Mouse (Mus musculus) liver, adult 2 months (tissue): ENCODE results near the gene Sulf2. TPM values are rescaled to one million over a fixed set of nuclear protein-coding genes. Genes with fewer than 3 reads are reported as not detected.

Experiments used
- DNase-seq: peaks from one replicate; pipeline ENCODE4 v3.0.0-alpha.2; 2011; ENCODE audit warnings: low read depth, low spot score; ENCODE audit errors: extremely low read depth
- H3K27ac ChIP-seq: fragments of 200-500 bp; replicated peaks from 2 replicates; pipeline ENCODE4 v1.5.1; 2012; ENCODE audit warnings: low read depth, mild to moderate bottlenecking, control low read depth, inconsistent platforms, low read length; ENCODE audit not compliant: insufficient read depth
- H3K27me3 ChIP-seq: fragments of 200-500 bp; 2 replicates; pipeline ENCODE4 v1.6.1; 2012; ENCODE audit warnings: mild to moderate bottlenecking, moderate library complexity, low read length, inconsistent platforms; ENCODE audit not compliant: control insufficient read depth, insufficient read depth
- H3K36me3 ChIP-seq: fragments of 200-500 bp; 2 replicates; pipeline ENCODE4 v1.6.1; 2012; ENCODE audit warnings: low read length, inconsistent platforms; ENCODE audit not compliant: control insufficient read depth, insufficient read depth
- H3K4me1 ChIP-seq: fragments of 200-500 bp; 2 replicates; pipeline ENCODE4 v1.6.1; 2011; ENCODE audit warnings: low read length; ENCODE audit not compliant: control insufficient read depth, insufficient read depth
- H3K4me3 ChIP-seq: fragments of 200-500 bp; 2 replicates; pipeline ENCODE4 v1.5.1; 2011; ENCODE audit warnings: low read depth, mild to moderate bottlenecking, control low read depth, low read length, moderate library complexity; ENCODE audit not compliant: insufficient read depth
- H3K79me2 ChIP-seq: fragments of 200-500 bp; 2 replicates; pipeline ENCODE4 v1.6.1; 2012; ENCODE audit warnings: inconsistent platforms, mild to moderate bottlenecking, low read length, moderate library complexity; ENCODE audit not compliant: control insufficient read depth, insufficient read depth
- H3K9ac ChIP-seq: fragments of 200-500 bp; 2 replicates; pipeline ENCODE4 v1.6.1; 2012; ENCODE audit warnings: low read depth, mild to moderate bottlenecking, control low read depth, inconsistent platforms, low read length
- CTCF ChIP-seq: fragments of 200-500 bp; IDR thresholded peaks from 2 replicates; pipeline ENCODE4 v1.5.1; 2011; ENCODE audit warnings: low read depth, low read length, control low read depth
- POLR2A ChIP-seq: fragments of 200-500 bp; IDR thresholded peaks from 2 replicates; pipeline ENCODE4 v1.6.1; 2011; ENCODE audit warnings: low read length, control low read depth; ENCODE audit not compliant: insufficient read depth; ENCODE audit errors: extremely low read depth
- WGBS: fragments of 180-500 bp; shearing (Covaris S2); methylation state at CpG from one replicate; pipeline ENCODE4 v1.1.7; 2018; 5-methylcytosine and 5-hydroxymethylcytosine counted together
- polyA plus RNA-seq: library from polyadenylated mRNA; depleted of rRNA; stranded (reverse); fragments of >200 nt; gene quantifications from 2 replicates; pipeline ENCODE4 v1.2.3, GENCODE M21; 2012
- total RNA-seq: library from RNA; depleted of rRNA; stranded (reverse); fragments of >200 nt; gene quantifications from 2 replicates; pipeline ENCODE4 v1.2.3, GENCODE M21; 2014

Sulf2 gene
- total and polyA plus RNA-seq, 2 experiments: 7.8 to 16.1 TPM

DNA sequence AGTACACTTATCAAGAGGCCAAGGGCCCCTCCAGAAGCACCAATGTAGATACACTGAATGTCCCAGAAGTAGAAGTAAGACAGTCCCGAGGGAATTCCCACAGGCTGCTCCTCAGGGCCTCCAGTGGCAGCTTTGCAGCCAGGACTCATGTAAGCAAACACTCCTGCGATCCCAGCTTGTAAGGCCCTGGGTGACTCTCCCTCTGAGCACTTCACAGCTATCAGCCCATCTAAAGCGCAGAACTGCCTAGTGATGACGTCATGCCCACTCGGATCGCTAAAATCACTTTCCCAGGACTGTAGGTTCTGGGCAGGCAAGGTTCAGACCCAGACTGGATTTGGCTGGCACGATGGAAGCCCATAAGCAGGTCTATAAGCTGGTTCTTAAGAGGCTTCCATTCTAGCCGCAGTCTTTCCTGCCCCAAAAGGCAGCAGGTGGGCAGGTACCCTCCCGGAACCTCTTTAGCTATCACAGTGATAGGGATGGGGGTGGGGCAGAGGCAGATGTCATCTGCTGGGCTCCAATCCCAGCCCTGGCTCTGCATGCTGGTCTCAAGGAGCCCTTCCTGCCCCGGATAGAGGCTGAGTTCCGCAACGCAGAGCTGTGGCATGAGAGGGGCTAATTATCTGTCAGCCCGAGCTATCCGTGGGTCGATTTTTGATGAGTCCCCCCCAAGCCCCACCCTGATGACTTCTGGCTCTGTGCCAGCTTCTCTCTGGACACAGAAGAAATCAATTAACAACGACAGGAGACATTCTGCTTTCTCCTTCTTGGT is 19.6 kb downstream of the Sulf2 start:
- H3K9ac ChIP-seq: no peak overlapping the region
- H3K79me2 ChIP-seq: no peaks in the 10 kb centered on the region
- H3K4me1 ChIP-seq: no peaks in the 10 kb centered on the region
- H3K27ac ChIP-seq: no peak overlapping the region
- WGBS: 47% methylated on average over 16 of the region's 16 CpGs
- H3K4me3 ChIP-seq: no peak overlapping the region
- TF ChIP-seq POLR2A (no peak), CTCF (no peak)
- no peak for DNase-seq
- no peaks in the 10 kb centered on the region for H3K27me3 ChIP-seq
- no peaks in the 10 kb centered on the region for H3K36me3 ChIP-seq

DNA sequence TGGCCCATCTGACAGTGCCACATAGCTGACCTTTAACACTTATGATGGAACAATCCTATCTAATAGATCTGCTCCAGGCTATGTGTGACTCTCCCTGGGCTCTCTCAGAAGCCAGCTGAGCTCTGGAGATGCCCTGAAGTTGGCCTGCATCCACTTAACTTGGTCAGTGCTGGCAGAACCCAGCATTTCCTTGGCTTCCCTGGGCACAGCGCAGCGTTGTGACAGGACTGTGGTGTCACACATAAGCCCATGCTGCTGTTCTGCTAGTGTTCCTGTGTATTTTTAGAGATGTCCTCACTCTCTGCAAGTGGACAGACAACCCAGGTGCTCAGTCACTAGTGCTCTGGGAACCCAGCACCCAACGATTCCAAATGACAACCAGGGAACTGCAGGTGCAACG is 26.7 kb downstream of the Sulf2 start:
- H3K27ac ChIP-seq: no peak overlapping the region
- WGBS: 91% methylated on average over 4 of the region's 4 CpGs
- DNase-seq: no peak
- TF ChIP-seq CTCF (no peak), POLR2A (no peak)
- H3K79me2 ChIP-seq: no peaks in the 10 kb centered on the region
- peaks cover 11% of the 10 kb centered on the region for H3K4me1 ChIP-seq
- H3K36me3 ChIP-seq: no peaks in the 10 kb centered on the region
- no peak overlapping the region for H3K4me3 ChIP-seq
- H3K27me3 ChIP-seq: no peaks in the 10 kb centered on the region
- H3K9ac ChIP-seq: no peak overlapping the region

DNA sequence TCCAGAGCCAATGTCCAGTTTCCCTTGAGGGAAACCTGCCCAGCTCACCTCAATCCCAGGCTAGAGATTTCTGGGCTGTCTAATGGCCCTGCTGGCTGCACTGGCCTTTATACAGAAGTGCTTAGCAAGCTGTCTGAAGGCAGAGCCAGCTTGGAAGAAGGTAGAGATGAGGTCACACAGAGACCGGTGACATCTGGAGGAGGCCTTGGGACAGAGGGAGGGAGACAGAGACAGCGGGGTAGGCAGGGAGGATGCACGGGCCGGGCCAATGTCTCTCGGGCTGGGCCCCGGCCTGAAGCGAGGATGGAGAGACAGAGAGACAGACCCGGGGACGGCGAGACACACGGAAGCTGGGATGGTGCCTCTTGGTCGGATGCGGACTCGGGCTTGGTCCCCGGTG is 27.4 kb downstream of the Sulf2 start:
- 90% methylated on average over 15 of the region's 15 CpGs for WGBS
- TF ChIP-seq POLR2A (no peak), CTCF (no peak)
- DNase-seq: no peak
- H3K36me3 ChIP-seq: no peaks in the 10 kb centered on the region
- H3K4me1 ChIP-seq: peaks cover 11% of the 10 kb centered on the region
- no peaks in the 10 kb centered on the region for H3K27me3 ChIP-seq
- H3K79me2 ChIP-seq: no peaks in the 10 kb centered on the region
- no peak overlapping the region for H3K9ac ChIP-seq
- no peak overlapping the region for H3K4me3 ChIP-seq
- no peak overlapping the region for H3K27ac ChIP-seq

DNA sequence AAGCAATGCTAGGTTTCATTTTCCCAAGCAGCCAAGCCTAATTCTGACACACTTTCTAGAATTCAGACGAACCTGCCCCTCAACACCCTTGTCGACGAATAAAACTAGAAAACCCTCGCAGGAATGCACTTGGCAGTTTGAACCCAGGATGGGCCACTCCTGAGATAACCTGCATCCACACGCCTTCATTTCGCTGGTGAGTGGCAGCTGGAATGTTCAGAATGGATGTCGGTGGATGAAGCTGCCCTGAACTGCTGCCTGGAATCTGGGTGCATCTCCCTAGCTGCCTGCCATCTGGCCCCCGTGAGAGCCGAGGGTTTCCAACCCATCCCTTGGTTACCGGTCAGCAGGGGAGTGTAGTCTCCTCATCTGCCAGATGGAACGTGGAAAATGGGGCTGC is 29.1 kb downstream of the Sulf2 start:
- no peaks in the 10 kb centered on the region for H3K36me3 ChIP-seq

DNA sequence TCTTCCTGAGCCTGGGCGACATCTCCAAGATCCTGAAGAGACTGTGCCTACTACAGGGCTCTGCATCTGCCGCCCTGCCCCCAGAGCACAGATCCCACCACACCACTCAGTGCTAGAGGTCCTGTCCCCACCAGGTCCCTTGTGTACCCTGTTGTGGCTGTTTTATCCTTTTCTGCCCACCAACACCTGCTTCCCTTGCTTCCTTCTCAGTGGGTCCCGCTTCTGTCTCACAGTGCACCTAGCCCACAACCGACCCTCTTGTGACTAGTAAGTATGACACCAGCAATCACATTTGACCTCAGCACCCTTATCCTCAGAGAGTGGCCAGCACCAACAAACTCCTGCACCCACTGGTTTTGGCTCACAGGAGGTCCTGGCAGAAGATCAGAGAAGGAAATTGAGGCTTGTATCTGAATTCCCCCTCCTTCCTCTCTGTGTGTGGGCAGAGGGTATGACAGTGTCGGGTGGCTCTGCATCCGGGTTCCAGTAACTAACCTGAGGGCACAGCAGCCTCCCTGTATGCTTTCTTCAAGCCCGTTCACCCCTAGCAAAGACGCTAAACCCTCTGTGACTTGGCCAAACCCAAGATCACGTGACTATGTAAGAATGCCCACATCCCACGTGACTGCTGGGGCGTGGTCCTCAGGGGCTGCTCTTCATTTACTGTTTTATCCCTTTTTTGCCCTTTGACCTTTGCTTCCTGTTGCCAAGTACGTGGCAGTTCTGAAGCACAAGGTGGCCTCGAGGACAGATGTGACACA is 29.8 kb downstream of the Sulf2 start:
- WGBS: 33% methylated on average over 13 of the region's 13 CpGs
- no peaks in the 10 kb centered on the region for H3K36me3 ChIP-seq
- H3K9ac ChIP-seq: no peak overlapping the region
- H3K4me1 ChIP-seq: peaks cover 17% of the 10 kb centered on the region
- no peaks in the 10 kb centered on the region for H3K79me2 ChIP-seq
- no peaks in the 10 kb centered on the region for H3K27me3 ChIP-seq
- DNase-seq: peak; percentile 72
- H3K4me3 ChIP-seq: no peak overlapping the region
- TF ChIP-seq CTCF (no peak), POLR2A (no peak)
- H3K27ac ChIP-seq: no peak overlapping the region

More for the DNA sequence above, 29.1 kb downstream of the Sulf2 start:
- no peak overlapping the region for H3K4me3 ChIP-seq
- no peak for DNase-seq
- H3K4me1 ChIP-seq: peaks cover 17% of the 10 kb centered on the region
- H3K9ac ChIP-seq: no peak overlapping the region
- 89% methylated on average over 11 of the region's 11 CpGs for WGBS
- no peaks in the 10 kb centered on the region for H3K27me3 ChIP-seq
- H3K79me2 ChIP-seq: no peaks in the 10 kb centered on the region
- no peak overlapping the region for H3K27ac ChIP-seq
- no peak for TF ChIP-seq POLR2A

DNA sequence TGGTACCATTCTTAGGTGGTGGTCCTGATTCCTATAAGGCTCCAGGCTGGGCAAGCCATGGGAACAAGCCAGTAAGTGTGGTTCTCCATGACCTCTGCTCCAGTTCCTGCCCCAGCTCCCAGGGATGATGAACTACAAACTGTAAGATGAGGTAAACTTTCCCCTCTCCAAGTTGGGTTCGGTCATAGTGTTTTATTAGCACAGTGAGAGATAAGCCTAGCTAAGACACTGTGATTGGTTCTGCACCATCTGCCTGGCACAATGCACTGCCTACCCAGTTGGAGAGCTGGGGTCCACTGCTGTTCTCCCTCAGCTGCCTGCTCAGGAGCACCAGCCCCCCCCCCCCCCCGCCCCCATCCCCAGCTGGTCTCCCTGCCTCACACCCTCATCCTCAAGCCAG is 30.4 kb downstream of the Sulf2 start:
- H3K36me3 ChIP-seq: no peaks in the 10 kb centered on the region
- WGBS: 54% methylated on average over 2 of the region's 2 CpGs
- H3K4me3 ChIP-seq: no peak overlapping the region
- no peak overlapping the region for H3K9ac ChIP-seq
- H3K27me3 ChIP-seq: no peaks in the 10 kb centered on the region
- peaks cover 17% of the 10 kb centered on the region for H3K4me1 ChIP-seq
- TF ChIP-seq POLR2A (no peak), CTCF (no peak)
- H3K79me2 ChIP-seq: no peaks in the 10 kb centered on the region
- no peak overlapping the region for H3K27ac ChIP-seq
- peak; percentile 76 for DNase-seq
